Mouse (Mus musculus) skeletal muscle tissue, adult 2 months (tissue): ENCODE measurements around the gene Etl4.

Source experiments
- DNase-seq: peaks from one replicate; pipeline ENCODE4 v3.0.0-alpha.2; 2012; ENCODE audit warnings: low read depth, low spot score

Gene Etl4

GRCm38 (mm10) chr2:20520099-20520475 is 610.5 kb downstream of the Etl4 start:
- DNase-seq: no peak

GRCm38 (mm10) chr2:20520636-20521595 is 611.3 kb downstream of the Etl4 start:
- no peak for DNase-seq

- no peak for DNase-seq
Measured at GRCm38 (mm10) chr2:20521686-20522285, 612.2 kb downstream of the Etl4 start.

DNA sequence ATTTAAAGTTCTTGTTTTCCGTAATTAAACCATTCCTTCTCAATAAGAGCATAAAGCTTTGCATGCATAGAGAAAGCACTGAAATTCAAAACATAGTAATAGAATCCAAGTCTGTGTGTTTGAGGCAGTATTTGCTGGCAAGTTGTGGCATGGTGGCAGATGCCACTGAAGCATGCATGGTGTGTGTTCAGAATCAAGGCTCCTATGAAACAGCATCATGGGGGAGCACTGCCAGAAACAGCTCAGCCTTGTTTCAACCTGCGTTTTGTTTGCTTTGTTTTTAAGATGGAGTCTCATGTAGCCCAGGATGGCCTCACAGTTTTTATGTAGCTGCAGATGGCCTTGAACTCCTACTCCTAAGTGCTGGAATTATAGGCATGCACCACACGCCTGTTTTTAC is 614.1 kb downstream of the Etl4 start:
- no peak for DNase-seq

DNA sequence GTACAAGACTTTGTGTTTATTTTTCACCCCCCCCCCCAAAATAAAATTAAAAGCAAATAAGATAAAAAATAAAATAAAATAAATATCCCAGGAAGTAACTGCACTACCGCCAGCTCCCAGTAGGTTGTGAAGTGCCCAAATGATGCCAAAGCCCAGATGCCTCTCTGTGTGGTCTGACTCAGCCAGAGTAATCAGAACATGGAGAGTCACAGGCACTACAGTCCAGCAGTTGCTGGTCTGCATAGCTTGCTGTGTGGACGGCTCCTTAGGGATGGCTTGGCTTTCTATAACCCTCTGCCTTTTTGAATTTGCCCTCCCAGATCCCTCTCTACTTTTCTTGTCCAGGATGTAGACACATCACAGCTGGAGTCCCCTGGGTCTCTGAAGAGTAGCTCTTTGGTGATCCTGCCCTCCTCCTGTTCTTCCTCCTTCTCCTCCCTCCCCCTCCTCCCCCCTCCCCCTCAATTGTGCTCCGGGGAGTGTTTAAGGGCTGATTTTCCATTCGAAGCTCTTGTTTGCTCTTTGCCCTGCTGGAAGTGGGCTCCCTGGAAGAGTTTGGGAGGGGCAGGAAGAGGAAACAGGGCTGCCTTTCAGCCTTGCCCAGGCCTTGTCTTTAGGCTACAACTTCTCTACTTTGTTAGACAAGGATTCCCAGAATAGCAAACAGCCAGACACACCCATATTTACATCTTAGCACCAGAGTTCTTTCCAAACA is 616.5 kb downstream of the Etl4 start:
- DNase-seq: no peak

- DNase-seq: no peak
Measured at GRCm38 (mm10) chr2:20526856-20527255, 617.3 kb downstream of the Etl4 start.

DNA sequence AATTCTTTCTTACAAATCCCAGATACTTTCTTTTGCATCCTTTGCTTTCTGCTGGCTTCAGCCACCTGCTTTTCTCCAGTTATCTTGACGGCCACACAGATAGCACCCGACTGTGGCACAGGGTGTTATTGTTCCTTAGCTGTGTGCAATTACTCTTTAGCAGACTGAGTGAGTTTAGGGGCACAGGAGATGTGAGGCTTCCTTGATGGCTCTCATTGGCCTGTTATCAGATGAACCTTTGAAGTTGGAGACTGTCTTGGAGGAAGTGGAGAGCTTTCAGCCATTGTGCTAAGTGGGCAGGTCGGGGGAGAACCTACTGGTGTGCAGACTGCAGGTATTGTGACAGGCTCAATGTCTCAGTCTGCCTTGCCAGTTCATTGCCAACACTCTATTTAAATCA is 623.0 kb downstream of the Etl4 start:
- no peak for DNase-seq

DNA sequence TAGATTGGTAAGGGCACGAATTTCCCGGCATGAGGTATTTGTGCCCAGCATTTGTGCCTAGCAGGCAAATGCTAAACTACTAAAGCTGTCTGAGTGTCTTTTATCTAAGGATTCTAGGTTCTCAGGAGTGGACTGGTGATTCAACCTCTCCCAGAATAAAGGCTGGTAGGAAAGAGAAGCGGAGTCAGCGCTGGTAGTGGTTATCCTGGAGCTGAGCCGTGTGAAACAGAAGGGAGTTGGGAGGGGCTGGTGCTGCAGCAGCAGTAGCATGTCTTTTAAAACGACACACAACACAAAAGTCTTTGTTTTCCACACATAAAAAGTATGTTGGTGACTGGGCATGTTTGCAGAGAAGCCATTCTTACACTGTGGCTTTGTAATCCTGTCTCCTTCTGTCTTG is 628.2 kb downstream of the Etl4 start:
- no peak for DNase-seq

DNA sequence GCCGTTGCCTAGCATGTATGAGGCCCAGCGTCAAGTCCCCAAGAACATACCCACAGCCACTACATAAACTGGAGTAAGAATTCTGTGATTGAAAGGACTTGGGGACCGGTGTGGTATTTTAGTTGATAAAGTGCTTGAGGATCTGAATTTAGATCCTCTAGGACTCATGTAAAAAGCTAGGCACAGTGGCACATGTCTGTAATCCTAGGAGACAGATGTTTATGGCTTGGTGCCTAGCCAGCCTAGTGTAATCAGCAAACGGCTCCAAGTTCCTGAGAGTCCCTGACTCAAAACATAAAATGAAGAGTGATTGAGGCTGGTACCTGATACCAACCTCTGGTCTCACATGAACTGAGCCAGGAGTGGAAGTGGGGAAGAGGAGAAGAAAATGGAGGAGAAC is 629.3 kb downstream of the Etl4 start:
- DNase-seq: no peak

GRCm38 (mm10) chr2:20541261-20541660 is 631.7 kb downstream of the Etl4 start:
- DNase-seq: no peak

GRCm38 (mm10) chr2:20542286-20542685 is 632.7 kb downstream of the Etl4 start:
- no peak for DNase-seq

GRCm38 (mm10) chr2:20545624-20546023 is 636.0 kb downstream of the Etl4 start:
- no peak for DNase-seq

DNA sequence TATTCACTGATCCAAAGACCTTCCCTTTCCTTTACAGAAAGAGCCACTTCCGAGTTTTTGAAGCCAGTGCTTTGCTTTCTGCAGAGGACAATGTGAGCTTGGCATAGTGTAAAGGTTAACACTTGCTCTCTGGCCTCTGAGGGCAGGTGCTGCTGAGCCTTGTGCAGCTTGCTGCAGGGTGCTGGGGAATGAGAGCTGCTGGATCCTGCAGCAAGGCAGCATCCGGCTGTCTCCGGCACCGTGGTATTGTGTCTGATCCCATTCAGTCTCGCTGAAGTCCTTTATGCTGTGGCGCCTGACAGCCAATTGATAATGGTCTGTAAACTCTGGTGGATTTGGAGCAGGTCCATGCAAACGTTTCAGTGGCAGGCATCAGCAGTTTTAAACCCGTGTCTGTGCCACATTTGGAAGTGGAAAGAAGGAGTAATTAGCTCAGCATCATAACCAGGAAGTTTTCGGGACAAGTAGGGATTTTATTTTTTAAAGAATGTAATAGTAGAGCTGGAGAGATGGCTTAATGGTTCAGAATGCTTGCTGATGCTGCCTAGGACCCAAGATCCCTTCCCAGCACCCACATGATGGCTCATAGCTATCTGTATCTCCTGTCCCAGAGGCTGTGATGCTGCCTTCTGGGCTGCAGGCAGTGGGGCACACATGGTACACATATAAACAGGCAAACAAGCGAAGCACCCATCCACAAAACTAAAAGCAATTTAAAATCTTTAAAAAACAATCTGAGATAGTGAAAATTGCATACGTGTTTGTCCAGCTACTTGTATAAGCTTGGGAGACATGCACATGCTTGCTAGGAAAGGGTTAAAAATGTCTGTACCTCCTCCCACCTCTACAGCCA is 637.1 kb downstream of the Etl4 start:
- no peak for DNase-seq

GRCm38 (mm10) chr2:20547349-20547677 is 637.7 kb downstream of the Etl4 start:
- DNase-seq: no peak

DNA sequence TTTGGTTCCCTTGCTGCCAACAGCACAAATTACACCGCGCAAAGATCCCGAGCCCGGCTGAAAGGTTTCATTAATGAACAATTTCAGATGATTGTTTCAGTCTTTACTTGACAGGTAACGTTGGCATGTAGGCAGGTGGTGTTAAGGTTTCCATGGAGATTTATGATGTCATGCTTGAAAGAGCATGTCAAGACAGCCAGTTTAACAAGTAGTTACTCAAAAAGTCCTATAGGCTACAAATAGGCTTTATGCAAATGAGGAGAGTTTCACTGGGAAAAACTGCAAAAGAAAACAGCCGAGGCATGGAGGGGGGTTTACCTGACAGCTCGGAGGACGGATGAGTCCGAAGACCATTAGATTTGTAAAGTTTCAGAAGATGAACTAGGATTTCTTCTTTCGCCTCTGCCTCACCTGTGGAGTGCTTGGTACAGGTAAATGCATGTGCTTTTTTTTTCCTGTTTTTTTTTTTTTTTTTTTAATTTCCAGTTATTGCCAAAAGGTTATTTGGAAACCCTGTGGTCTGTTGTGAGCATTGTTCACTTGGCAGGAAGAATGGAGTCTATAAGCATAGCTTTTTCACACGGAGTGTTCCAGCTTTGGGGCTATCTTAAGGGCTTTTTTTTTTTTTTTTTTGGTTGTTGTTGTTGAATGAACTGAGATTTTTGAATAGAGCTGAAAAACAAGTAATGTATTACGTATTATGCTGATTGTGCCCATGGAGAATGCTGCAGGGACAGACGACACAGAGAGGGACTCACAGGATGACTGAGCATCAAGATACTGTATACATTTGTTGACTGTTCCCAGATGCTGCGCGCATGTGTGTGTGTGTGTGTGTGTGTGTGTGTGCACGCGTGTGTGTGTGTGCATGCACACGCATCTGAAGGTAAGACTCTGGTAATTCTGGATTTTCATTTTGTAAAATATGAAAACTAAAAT is 638.4 kb downstream of the Etl4 start:
- no peak for DNase-seq

DNA sequence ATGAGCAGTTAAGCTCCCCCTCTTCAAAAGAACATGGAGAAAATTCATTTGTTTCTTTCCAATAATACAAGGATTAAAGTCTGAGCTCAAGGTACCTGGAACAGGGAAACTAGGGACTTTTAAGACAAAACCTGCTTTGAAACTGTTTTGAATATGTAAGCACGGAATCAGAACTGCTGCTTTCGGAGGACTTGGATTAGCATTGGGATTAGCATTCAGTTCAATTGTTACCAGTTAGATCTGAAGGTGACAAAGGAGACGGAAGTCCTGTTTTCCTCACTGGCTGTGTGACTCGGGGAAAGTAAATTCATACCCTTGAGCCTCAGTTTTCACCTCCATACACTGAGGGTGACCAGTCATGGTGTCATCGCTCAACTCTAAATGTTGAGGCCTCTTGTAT is 639.5 kb downstream of the Etl4 start:
- DNase-seq: no peak

DNA sequence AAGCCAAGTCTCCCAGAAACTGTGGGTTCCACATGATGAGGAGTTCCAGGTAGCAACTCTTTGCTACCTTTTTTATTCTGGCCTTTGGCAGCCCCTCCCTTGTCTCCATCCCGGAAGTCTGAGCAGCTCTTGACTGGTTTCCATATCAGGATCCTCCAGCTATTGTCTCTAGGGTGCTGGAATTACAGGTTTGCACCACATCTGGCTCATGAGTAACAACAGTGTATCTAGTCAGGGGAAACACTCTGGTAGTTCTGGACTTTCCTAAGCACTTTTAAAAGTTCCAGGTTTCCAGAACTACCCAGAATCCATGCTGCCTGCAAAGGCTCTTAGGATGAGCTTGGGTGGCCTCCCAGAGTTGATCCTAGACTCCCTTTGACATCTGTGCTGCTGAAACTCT is 640.4 kb downstream of the Etl4 start:
- no peak for DNase-seq

DNA sequence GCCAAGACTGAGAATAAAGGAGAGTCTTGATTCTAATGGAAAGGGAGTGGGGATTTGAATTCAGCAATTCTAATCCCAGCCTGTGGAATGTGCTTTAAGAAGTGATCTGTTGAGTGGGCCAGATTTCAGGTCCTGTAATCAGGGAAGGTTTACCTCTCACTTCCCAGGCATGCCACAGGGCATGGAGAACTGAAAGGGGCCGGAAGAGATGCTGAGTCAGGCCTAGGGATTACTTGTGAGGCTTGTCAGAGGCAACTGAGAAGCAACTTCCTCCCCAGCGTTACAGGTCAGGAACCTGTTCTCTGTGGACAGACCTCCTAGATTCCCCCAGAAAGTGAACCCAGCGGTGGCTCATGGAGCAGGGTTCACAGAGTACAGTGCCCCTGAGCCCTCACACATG is 646.1 kb downstream of the Etl4 start:
- no peak for DNase-seq

- DNase-seq: no peak
Measured at GRCm38 (mm10) chr2:20559083-20559482, 649.5 kb downstream of the Etl4 start.

DNA sequence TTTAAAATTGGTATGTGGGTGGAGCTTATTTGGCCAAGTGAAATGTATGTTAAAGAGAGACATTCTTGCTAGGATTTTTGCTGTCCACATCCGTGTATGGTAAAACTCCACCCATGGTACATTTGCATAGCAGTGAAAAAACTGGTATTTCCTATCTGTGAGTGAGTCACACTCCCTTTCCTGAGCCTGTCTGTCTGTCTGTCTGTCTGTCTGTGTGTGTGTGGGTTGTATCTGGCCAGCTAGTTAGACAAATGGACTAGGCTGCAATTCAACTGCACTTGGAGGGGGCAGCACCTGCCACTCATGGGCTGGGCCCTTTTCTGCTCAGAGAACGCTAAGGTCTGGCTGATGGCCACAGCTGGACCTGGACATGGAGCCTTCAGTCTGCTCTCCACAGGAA is 650.1 kb downstream of the Etl4 start:
- no peak for DNase-seq

- no peak for DNase-seq
Measured at GRCm38 (mm10) chr2:20560581-20560980, 651.0 kb downstream of the Etl4 start.
